Mouse (Mus musculus) kidney, adult 18-20 months (tissue): ENCODE data around the gene Ak2.

ENCODE experiments used
- DNase-seq: peaks from one replicate; pipeline ENCODE4 v3.0.0; 2021

Ak2 gene

DNA sequence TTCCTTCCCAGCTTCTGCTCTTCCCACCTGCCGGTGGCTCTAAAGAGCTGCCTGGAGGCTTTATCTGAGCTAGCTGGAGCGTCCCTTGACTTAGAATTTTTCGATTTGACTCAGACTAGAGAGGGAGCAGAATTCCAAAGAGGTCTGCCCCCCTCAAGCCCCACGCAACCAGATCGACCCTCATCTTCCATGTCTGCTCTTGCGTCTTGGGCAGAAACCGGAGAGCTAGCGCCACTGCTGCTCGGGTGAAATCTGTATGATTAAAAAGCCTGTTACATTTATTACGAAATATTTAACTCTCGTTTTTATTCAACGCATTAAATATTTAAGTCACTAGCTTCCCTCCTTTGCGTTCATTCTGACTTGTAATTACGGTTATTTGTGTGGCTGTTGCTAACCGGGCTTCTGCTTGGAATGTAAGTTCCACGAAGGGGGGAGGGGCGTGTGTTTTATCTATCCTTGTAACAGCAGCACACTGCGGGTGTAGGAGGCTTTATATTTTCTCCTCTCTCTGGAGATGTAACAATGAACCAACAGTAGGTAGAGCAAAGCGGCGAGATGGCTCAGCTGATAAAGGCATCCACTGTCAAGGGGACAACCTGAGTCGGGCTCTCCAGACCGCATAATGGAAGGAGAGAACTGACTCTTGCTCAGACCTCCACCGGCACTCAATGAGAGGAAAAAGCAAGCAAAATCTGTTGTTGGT lies 57.7 kb downstream of the Ak2 start:
- no peak for DNase-seq

DNA sequence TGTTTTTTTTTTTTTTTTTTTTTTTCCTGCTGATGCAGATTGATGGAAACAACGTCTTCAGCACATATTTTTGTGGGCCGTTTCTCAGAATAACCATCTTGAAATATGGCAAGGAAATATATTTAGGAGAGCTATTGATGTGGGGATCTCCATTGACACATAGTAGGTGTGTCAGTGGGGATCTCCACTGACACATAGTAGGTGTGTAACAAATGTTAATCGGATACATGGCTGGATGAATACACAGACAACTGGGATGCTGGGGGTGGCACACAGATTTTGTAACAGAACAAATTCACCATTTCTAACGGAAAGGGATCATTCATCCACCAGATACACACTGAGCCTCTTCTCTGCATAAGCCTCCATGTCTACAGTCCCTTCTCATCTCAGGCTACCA lies 58.6 kb downstream of the Ak2 start:
- no peak for DNase-seq

DNA sequence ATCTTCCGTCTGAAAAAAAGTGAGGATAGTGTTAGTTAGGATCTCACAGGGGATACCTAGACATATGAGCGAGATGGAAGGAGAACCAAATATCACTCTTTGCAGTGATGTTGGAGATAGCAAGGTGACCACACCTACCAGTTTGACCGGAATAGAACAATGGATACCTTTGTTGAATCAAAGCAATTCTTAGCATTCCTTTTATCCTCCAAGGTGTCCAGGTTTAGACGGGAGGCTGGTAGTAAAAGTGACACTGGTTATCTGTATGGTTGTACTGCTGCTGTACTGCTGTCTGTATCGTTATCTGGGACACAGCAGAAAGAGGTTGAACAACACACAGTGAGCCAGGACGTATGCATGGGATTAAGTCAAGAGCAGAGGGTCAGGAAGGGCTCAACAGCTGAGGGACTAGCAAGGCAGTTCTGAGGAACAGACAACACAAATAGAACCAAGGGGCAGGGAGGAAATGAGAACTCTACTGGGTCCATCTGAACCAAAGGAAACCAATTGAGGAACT lies 59.2 kb downstream of the Ak2 start:
- DNase-seq: no peak

DNA sequence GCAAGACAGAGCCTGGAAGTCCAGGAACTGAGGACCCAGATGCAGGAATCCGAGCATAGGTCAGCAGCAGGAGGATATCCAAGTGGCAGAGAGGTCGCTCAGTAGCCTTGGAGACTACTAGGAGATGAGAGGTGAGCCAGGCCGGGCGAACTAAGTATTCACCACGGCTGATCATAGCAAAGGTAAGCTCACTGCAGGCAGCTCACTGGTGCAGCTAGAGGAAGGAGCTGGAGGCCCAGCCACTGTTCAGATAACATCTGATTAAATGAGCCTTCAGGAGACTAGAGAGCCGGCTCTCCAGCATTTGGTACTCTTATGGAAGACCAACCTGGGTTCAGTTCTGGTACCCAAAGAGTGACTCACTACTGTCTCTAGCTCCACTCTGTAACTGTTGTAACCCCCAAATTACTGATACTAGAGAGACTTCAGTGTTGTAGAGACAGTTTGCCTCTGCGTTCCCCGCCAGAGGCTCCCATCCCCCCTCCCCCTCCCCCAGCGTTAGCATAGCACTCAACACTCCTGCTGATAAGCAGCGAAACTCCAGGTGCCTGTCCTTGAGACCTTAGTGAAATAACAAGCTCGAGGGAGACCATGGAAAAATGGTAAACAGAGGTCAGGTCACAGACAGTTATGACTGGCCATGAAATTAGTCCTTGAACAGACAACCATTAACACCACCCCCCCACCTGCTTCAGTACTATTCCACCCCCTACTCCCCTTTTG lies 59.9 kb downstream of the Ak2 start:
- DNase-seq: no peak

DNA sequence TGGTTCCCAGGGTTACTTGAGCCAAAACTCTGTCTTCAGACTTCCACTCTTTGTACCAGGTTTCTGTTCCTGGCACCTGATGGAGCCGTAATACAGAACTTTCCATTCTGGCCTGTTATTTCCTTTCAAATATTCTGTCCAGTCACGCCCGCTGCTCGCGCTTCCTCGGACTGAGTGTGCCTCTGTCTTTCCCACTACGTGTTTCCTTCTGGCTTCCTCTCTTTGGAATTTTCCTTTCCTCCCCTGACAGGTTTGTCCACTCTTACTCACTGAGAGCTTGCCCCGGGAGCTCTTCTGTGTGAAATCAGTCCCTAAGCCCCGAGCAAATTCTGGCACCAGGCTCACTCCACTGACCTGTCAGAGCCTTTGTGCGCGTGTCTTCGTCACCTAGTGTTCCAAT lies 63.0 kb downstream of the Ak2 start:
- no peak for DNase-seq

DNA sequence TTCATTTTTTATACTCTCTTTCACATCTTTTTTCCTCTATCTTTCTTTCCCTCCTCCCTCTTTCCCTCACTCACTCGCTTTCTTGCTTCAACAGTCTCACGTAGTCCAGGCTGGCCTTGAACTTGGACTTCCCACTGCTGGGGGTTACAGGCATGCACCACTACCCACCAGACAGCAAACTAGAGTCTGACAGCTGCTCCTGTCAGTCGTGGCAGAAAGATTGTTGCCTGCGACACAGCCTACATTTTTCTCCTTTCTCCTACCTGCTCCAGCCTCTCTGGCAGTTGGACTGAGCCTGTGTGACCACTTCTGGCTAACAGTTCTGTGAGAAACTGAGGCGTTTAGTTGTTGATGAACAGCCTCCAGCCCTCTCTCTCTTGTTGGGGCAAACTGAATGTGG lies 63.8 kb downstream of the Ak2 start:
- no peak for DNase-seq

DNA sequence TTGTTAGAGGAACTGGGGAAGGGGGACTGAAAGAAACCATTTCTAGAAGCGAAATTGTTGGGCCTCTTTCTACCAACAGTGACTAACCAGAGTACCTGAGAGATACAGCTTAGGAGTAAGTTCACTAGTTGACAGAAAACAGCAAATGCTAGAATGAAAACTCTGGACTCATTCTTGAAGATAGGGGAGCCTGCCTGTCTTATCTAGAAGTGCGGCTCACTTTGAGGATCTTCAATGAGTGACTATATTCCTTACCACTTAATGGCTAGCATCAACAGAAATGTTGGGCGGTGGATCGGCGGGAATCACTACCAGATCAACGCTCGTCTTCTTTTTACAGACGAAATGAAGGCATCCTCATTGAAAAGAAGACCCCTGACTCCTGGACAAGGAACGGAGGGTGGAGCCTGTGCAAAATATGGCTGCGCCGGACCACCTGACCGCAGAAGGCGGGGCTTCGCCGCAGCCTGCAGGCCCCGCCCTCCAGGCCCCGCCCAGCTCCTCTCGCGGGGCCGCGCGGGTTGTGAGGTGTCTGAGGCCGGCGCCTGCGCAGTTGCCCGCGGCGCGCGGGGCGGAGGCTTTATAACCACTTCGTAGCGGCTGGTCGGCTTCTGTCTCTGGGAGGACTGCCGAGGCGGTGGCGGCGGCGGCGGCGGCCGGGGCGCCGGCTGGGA lies 65.9 kb downstream of the Ak2 start:
- peak; percentile 97 for DNase-seq

DNA sequence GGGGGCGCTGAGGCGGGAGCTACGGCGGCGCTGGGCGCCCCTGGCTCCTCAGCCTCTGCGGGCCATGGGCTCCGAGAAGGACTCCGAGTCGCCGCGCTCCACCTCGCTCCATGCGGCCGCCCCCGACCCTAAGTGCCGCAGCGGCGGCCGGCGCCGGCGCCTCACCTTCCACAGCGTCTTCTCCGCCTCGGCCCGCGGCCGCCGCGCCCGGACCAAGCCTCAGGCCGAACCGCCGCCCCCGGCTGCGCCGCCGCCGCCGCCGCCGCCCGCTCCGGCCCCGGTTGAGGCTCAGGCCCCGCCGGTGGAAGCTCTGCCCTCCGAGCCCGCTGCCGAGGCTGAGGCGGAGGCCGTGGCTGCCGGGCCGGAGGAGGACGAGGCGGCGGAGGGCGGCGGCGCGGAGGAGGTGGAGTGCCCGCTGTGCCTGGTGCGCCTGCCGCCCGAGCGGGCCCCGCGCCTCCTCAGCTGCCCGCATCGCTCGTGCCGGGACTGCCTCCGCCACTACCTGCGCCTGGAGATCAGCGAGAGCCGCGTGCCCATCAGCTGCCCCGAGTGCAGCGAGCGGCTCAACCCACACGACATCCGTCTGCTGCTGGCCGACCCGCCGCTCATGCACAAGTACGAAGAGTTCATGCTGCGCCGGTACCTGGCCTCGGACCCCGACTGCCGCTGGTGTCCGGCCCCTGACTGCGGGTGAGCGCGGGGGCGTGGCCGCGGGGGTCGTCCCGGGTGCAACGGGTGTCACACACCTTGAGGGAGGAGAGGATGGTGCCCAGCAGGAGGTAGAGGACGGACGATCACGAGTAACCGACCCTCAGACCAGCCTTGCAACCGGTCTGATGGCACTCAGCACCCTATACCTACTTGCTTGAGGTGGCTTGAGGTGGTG lies 66.7 kb downstream of the Ak2 start, which contains the start of gene Rnf19b:
Rnf19b (plus strand) TSS at position 65 of the 886 bp plus-strand sequence.
- DNase-seq: peak; percentile 66

DNA sequence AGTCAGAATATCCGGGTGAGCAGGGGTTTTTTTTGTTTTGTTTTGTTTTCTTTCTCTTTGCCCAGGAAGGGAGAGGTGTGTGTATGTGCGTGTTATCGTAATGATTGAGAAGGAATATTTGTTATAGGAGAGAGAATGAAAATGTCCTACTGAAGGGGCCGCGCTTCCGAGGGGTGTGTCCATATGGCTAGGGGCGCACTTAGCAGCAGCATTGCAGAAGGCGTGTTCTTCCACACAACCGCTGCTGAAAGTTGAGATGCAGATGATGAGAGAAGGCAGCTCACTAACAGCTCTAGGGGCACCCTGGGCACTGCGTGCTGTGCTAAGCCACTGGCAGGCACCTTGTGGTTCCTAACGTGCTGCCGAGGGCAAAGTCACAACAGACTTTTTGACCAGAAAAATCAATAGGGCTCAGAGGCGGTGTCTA lies 67.4 kb downstream of the Ak2 start:
- DNase-seq: peak; percentile 45

DNA sequence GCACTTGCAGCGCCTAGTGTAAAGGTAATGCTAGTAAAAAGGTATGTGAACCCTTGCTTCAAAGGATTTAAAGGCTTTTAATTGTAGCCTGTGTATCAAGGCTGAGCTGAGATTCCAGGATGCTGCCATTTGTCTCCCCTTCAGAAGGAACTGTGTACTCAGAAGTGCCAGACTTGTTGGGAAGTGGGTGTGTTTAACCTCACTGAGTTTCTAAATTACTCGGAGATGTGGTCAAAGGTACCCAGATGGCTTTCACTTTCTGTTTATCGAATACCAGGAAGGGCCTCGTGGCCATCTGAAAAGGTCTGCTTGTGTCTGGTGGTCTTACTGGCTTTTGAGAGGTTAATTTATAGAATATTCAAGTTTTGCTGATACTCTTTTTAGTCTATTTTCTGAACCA lies 68.2 kb downstream of the Ak2 start:
- DNase-seq: no peak
